Mouse (Mus musculus): Measurements from ENCODE around the gene Tmem240. TPM values are rescaled to one million over a fixed set of nuclear protein-coding genes. Genes with fewer than 3 reads are reported as not detected.
"Not testable (repeated sequence)": the region's sequence is repeated elsewhere in the genome, so short reads cannot be mapped to it uniquely, and the experiment has no call there.

The Tmem240 gene
- polyA plus RNA-seq, 1 experiment from 2014 or later, result 0.15 TPM

DNA sequence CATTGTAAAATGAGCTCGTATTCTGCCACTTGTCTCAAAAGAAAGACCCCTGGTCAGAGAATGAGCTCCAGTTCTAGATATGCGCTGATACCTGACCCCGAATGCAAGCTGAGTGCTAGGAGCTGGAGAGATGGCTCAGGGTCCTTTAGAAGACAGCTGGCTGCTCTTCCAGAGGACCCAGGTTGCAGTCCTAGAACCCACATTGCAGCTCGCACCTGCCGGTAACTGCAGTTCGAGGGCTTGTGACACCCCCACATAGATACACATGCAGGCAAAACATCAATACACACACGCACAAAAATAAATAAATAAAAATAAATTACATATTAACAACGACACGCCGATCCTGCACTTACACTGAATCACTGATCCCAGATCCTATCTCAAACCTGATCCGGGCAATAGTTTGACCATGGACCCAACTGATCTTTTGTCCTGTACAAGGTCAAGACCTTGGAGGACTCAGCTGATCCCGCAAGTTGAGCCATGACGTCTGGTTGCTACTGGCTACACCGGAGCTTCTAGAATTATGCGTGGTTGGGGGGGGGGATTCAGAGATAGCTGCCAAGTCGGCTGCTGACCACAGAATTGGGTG lies 49.0 kb downstream of the Tmem240 start:
- ATAC-seq (ENCODE audit: low read depth), result no peak
- H3K4me3 ChIP-seq (ENCODE audit: low read length), result peak overlapping the region; percentile 71
- H3K4me1 ChIP-seq (replicated peaks; ENCODE audit: control insufficient read depth, insufficient read depth, low read length), result peaks cover 12% of the 10 kb centered on the region
- no peaks in the 10 kb centered on the region for H3K27me3 ChIP-seq (ENCODE audit: control insufficient read depth, insufficient read depth, low read depth, low read length)
- peak overlapping the region; percentile 89 for H3K9ac ChIP-seq (ENCODE audit: low read length)
- no peaks in the 10 kb centered on the region for H3K36me3 ChIP-seq (ENCODE audit: control insufficient read depth, insufficient read depth, low read length)
- peak overlapping the region; percentile 92 for H3K4me2 ChIP-seq (ENCODE audit: low read depth, low read length)
- 33% methylated on average over 16 of the region's 16 CpGs for WGBS
- no peak overlapping the region for H3K27ac ChIP-seq (ENCODE audit: low read length)
- no peaks in the 10 kb centered on the region for H3K9me3 ChIP-seq (ENCODE audit: control insufficient read depth, low read length)

DNA sequence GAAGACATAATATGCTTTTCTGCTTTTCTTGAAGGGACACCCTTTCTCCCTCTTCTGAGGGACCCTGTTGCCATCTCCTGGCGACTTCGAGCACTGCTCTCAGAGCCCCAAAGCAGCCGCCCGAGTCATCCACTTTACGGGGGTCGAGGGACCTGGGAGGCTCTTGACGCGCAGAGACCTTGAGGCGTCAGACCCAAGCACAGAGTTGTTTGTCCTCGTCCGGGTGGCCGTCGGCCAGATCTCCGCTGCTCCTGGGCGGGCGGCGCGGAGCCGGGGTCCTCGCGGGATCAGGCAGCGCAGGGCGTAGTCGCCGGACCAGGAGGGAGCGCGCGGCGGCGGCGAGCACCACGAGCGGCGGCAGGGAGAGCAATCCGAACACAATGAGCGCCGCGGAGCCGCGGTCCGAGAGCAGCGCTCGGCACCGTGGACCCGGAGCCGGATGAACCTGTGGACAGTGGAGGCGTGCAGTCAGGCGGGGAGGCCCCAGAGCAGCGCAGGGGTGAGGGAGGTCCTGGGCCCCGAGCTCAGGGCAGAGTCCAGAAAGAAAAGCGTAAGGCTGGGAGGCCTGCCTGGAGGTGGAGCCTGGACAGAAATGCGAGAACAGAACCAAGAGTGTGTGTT lies 49.6 kb downstream of the Tmem240 start:
- Histone ChIP-seq H3K27ac (ENCODE audit: low read length) (peak overlapping the region; percentile 68), H3K9ac (ENCODE audit: low read length) (peak overlapping the region; percentile 89), H3K4me1 (replicated peaks; ENCODE audit: control insufficient read depth, insufficient read depth, low read length) (peaks cover 12% of the 10 kb centered on the region), H3K4me2 (ENCODE audit: low read depth, low read length) (peak overlapping the region; percentile 92), H3K27me3 (ENCODE audit: control insufficient read depth, insufficient read depth, low read depth, low read length) (no peaks in the 10 kb centered on the region), H3K4me3 (ENCODE audit: low read length) (peak overlapping the region; percentile 71), H3K9me3 (ENCODE audit: control insufficient read depth, low read length) (no peaks in the 10 kb centered on the region), H3K36me3 (ENCODE audit: control insufficient read depth, insufficient read depth, low read length) (no peaks in the 10 kb centered on the region)
- under 1% methylated on average over 52 of the region's 52 CpGs for WGBS
- ATAC-seq (ENCODE audit: low read depth), result peak; percentile 92

DNA sequence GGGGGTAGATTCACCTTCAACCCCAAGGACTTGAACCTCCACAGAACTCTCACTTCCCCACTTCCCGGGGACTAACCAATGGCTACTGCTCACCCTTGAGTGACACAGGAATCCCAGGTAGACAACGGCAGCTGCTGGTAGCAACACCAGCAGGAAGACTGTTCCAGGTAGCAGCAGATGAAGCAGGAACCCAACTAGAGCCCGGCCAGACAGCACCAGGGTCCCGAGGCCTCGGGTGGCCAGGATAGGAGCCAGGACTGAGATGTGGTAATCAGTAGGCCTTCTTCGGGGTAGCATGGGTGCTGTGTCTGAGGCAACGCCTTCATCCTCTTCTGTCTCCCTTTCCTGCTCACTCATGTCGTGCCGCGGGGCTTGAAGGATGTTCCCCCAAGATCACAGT lies 50.6 kb downstream of the Tmem240 start:
- H3K4me1 ChIP-seq (replicated peaks; ENCODE audit: control insufficient read depth, insufficient read depth, low read length), result peaks cover 12% of the 10 kb centered on the region
- no peak overlapping the region for H3K4me3 ChIP-seq (ENCODE audit: low read length)
- H3K9ac ChIP-seq (ENCODE audit: low read length), result no peak overlapping the region
- 80% methylated on average over 10 of the region's 10 CpGs for WGBS
- H3K36me3 ChIP-seq (ENCODE audit: control insufficient read depth, insufficient read depth, low read length), result no peaks in the 10 kb centered on the region
- no peaks in the 10 kb centered on the region for H3K27me3 ChIP-seq (ENCODE audit: control insufficient read depth, insufficient read depth, low read depth, low read length)
- no peak for ATAC-seq (ENCODE audit: low read depth)
- H3K4me2 ChIP-seq (ENCODE audit: low read depth, low read length), result no peak overlapping the region
- H3K27ac ChIP-seq (ENCODE audit: low read length), result no peak overlapping the region
- H3K9me3 ChIP-seq (ENCODE audit: control insufficient read depth, low read length), result no peaks in the 10 kb centered on the region

- no peak within 1 kb of the TSS for H3K27ac ChIP-seq (ENCODE audit: low read length)
- no peak for ATAC-seq (ENCODE audit: low read depth)
- peaks cover 11% of the 10 kb centered on the region for H3K4me1 ChIP-seq (replicated peaks; ENCODE audit: control insufficient read depth, insufficient read depth, low read length)
- H3K4me2 ChIP-seq (ENCODE audit: low read depth, low read length), result peak within 1 kb of the TSS; percentile 92
- no peaks in the 10 kb centered on the region for H3K27me3 ChIP-seq (ENCODE audit: control insufficient read depth, insufficient read depth, low read depth, low read length)
- WGBS, result 51% methylated on average over 5 of the region's 5 CpGs
- no peaks in the 10 kb centered on the region for H3K36me3 ChIP-seq (ENCODE audit: control insufficient read depth, insufficient read depth, low read length)
- peak within 1 kb of the TSS; percentile 71 for H3K4me3 ChIP-seq (ENCODE audit: low read length)
- H3K9ac ChIP-seq (ENCODE audit: low read length), result no peak within 1 kb of the TSS
- no peaks in the 10 kb centered on the region for H3K9me3 ChIP-seq (ENCODE audit: control insufficient read depth, low read length)
These were observed 51.2 kb downstream of the Tmem240 start, which contains the start of gene Tmem88b for GRCm38 (mm10) chr4:155785819-155786218. Tmem88b (minus strand) TSS chr4:155785874.

DNA sequence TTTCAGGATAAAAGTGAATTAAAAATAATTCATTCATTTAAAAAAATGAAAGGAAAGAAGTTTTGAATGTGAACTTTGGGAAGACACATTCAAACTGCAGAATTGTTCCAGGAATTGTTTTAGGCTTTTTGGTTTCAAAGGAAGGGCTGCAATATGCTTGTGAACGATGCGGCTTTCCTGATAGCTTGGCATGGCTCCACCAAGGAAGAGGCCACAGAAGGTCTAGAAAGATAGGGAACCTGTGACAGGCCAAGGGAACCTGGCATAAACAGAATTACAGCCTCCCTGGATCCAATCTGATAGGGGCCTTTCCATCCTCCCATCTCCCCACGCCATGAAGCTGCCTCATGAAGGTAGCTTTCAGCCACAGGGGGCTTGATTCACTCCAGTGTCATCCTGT lies 53.7 kb downstream of the Tmem240 start:
- H3K9me3 ChIP-seq (ENCODE audit: control insufficient read depth, low read length), result no peaks in the 10 kb centered on the region
- H3K9ac ChIP-seq (ENCODE audit: low read length), result no peak overlapping the region
- H3K4me1 ChIP-seq (replicated peaks; ENCODE audit: control insufficient read depth, insufficient read depth, low read length), result peaks cover 8% of the 10 kb centered on the region
- H3K4me2 ChIP-seq (ENCODE audit: low read depth, low read length), result no peak overlapping the region
- no peaks in the 10 kb centered on the region for H3K27me3 ChIP-seq (ENCODE audit: control insufficient read depth, insufficient read depth, low read depth, low read length)
- WGBS, result 73% methylated on average over 3 of the region's 3 CpGs
- no peak overlapping the region for H3K27ac ChIP-seq (ENCODE audit: low read length)
- no peak overlapping the region for H3K4me3 ChIP-seq (ENCODE audit: low read length)
- no peaks in the 10 kb centered on the region for H3K36me3 ChIP-seq (ENCODE audit: control insufficient read depth, insufficient read depth, low read length)
- no peak for ATAC-seq (ENCODE audit: low read depth)

GRCm38 (mm10) chr4:155788833-155789232 lies 54.2 kb downstream of the Tmem240 start:
- ATAC-seq (ENCODE audit: low read depth); H3K27me3 ChIP-seq (ENCODE audit: control insufficient read depth, insufficient read depth, low read depth, low read length); H3K4me1 ChIP-seq (replicated peaks; ENCODE audit: control insufficient read depth, insufficient read depth, low read length); H3K4me2 ChIP-seq (ENCODE audit: low read depth, low read length); H3K36me3 ChIP-seq (ENCODE audit: control insufficient read depth, insufficient read depth, low read length); H3K4me3 ChIP-seq (ENCODE audit: low read length); H3K9ac ChIP-seq (ENCODE audit: low read length); H3K9me3 ChIP-seq (ENCODE audit: control insufficient read depth, low read length); H3K27ac ChIP-seq (ENCODE audit: low read length): not testable (repeated sequence)
- WGBS, result 71% methylated on average over 4 of the region's 4 CpGs

DNA sequence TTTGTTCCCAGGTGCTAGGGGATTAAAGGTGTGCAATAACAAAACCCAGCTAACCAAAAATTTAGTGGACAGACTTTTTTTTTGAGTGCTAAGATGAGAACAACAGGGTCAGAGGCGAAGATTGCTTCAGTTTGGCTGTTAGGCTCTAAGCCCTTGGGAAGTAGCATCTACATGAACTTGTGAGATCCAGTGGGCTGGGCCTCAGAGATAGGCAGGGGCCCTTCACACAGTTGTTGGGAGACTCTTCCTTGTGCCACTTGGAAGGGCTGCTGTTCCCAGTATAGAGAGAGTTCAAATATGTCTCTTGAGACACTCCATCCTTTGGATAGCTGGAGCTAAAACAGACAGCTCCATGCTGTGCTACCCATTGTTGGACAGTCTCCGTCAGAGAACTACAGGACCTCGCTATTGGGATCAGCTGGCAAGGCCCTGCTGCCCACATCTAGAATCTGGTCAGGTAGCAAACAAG lies 55.5 kb downstream of the Tmem240 start, which contains the start of gene Ankrd65:
Gene Ankrd65 (plus strand): TSS at position 419 of the 469 bp plus-strand sequence.
- H3K4me2 ChIP-seq (ENCODE audit: low read depth, low read length), result no peak within 1 kb of the TSS
- no peaks in the 10 kb centered on the region for H3K9me3 ChIP-seq (ENCODE audit: control insufficient read depth, low read length)
- no peak within 1 kb of the TSS for H3K27ac ChIP-seq (ENCODE audit: low read length)
- no peaks in the 10 kb centered on the region for H3K4me1 ChIP-seq (replicated peaks; ENCODE audit: control insufficient read depth, insufficient read depth, low read length)
- ATAC-seq (ENCODE audit: low read depth), result no peak
- H3K4me3 ChIP-seq (ENCODE audit: low read length), result no peak within 1 kb of the TSS
- H3K27me3 ChIP-seq (ENCODE audit: control insufficient read depth, insufficient read depth, low read depth, low read length), result no peaks in the 10 kb centered on the region
- 69% methylated on average over 3 of the region's 3 CpGs for WGBS
- no peaks in the 10 kb centered on the region for H3K36me3 ChIP-seq (ENCODE audit: control insufficient read depth, insufficient read depth, low read length)
- H3K9ac ChIP-seq (ENCODE audit: low read length), result no peak within 1 kb of the TSS

Small RNAs within 50 kb of the gene (microRNA-seq; reads per million reads assigned to microRNA genes)
- gene Gm27743, result not detected

Other genes starting within 250 kb of the Tmem240 start
- 389 and 455 TPM in 2 replicates for gene Gnb1, start 243.4 kb upstream of the Tmem240 start, polyA plus RNA-seq (2015; fragmentation: Nextera tagmentation; extraction: Ambion mirVana)
- 71.9 and 76.3 TPM in 2 replicates for gene Nadk, start 172.4 kb upstream of the Tmem240 start, polyA plus RNA-seq (2015; fragmentation: Nextera tagmentation; extraction: Ambion mirVana)
- gene Slc35e2, start 133.4 kb upstream of the Tmem240 start, polyA plus RNA-seq (2015; fragmentation: Nextera tagmentation; extraction: Ambion mirVana), result 5.9 and 6.5 TPM in 2 replicates
- 51.8 and 54.6 TPM in 2 replicates for gene Cdk11b, start 109.9 kb upstream of the Tmem240 start, polyA plus RNA-seq (2015; fragmentation: Nextera tagmentation; extraction: Ambion mirVana)
- not detected in 2 replicates for gene Gm10563, start 89.4 kb upstream of the Tmem240 start, polyA plus RNA-seq (2015; fragmentation: Nextera tagmentation; extraction: Ambion mirVana)
- gene Mmp23, start 81.4 kb upstream of the Tmem240 start, polyA plus RNA-seq (2015; fragmentation: Nextera tagmentation; extraction: Ambion mirVana), result 43.3 and 47.2 TPM in 2 replicates
- gene Mib2, start 65.6 kb upstream of the Tmem240 start, polyA plus RNA-seq (2015; fragmentation: Nextera tagmentation; extraction: Ambion mirVana), result 27.8 and 31.9 TPM in 2 replicates
- 1.3 and 1.4 TPM in 2 replicates for gene Fndc10, start 40.5 kb upstream of the Tmem240 start, polyA plus RNA-seq (2015; fragmentation: Nextera tagmentation; extraction: Ambion mirVana)
- gene Ssu72, start 30.0 kb upstream of the Tmem240 start, polyA plus RNA-seq (2015; fragmentation: Nextera tagmentation; extraction: Ambion mirVana), result 139 and 148 TPM in 2 replicates
- 68.4 and 73.3 TPM in 2 replicates for gene Atad3a, start 26.3 kb downstream of the Tmem240 start, polyA plus RNA-seq (2015; fragmentation: Nextera tagmentation; extraction: Ambion mirVana)
- 7.5 and 8.6 TPM in 2 replicates for gene Vwa1, start 39.9 kb downstream of the Tmem240 start, polyA plus RNA-seq (2015; fragmentation: Nextera tagmentation; extraction: Ambion mirVana)
- 0.15 and 0.21 TPM in 2 replicates for gene Tmem88b, start 51.1 kb downstream of the Tmem240 start, polyA plus RNA-seq (2015; fragmentation: Nextera tagmentation; extraction: Ambion mirVana)
- 0.69 and 1.0 TPM in 2 replicates for gene Ankrd65, start 55.6 kb downstream of the Tmem240 start, polyA plus RNA-seq (2015; fragmentation: Nextera tagmentation; extraction: Ambion mirVana)
- 177 and 194 TPM in 2 replicates for gene Mrpl20, start 68.1 kb downstream of the Tmem240 start, polyA plus RNA-seq (2015; fragmentation: Nextera tagmentation; extraction: Ambion mirVana)
- gene Ccnl2, start 77.7 kb downstream of the Tmem240 start, polyA plus RNA-seq (2015; fragmentation: Nextera tagmentation; extraction: Ambion mirVana), result 179 and 185 TPM in 2 replicates
- 141 and 146 TPM in 2 replicates for gene Aurkaip1, start 96.5 kb downstream of the Tmem240 start, polyA plus RNA-seq (2015; fragmentation: Nextera tagmentation; extraction: Ambion mirVana)
- gene Mxra8, start 104.9 kb downstream of the Tmem240 start, polyA plus RNA-seq (2015; fragmentation: Nextera tagmentation; extraction: Ambion mirVana), result 246 and 255 TPM in 2 replicates
- 4.5 and 6.0 TPM in 2 replicates for gene Dvl1, start 112.6 kb downstream of the Tmem240 start, polyA plus RNA-seq (2015; fragmentation: Nextera tagmentation; extraction: Ambion mirVana)
- gene Tas1r3, start 128.6 kb downstream of the Tmem240 start, polyA plus RNA-seq (2015; fragmentation: Nextera tagmentation; extraction: Ambion mirVana), result 0.24 and 0.30 TPM in 2 replicates
- gene Cptp, start 134.6 kb downstream of the Tmem240 start, polyA plus RNA-seq (2015; fragmentation: Nextera tagmentation; extraction: Ambion mirVana), result 15.6 and 16.4 TPM in 2 replicates
- 74.2 and 75.8 TPM in 2 replicates for gene Ints11, start 134.7 kb downstream of the Tmem240 start, polyA plus RNA-seq (2015; fragmentation: Nextera tagmentation; extraction: Ambion mirVana)
- 39.7 and 43.2 TPM in 2 replicates for gene Pusl1, start 157.0 kb downstream of the Tmem240 start, polyA plus RNA-seq (2015; fragmentation: Nextera tagmentation; extraction: Ambion mirVana)
- 17.5 and 20.0 TPM in 2 replicates for gene Acap3, start 157.0 kb downstream of the Tmem240 start, polyA plus RNA-seq (2015; fragmentation: Nextera tagmentation; extraction: Ambion mirVana)
- gene Ube2j2, start 209.0 kb downstream of the Tmem240 start, polyA plus RNA-seq (2015; fragmentation: Nextera tagmentation; extraction: Ambion mirVana), result 77.2 and 86.4 TPM in 2 replicates
- gene C1qtnf12, start 227.5 kb downstream of the Tmem240 start, polyA plus RNA-seq (2015; fragmentation: Nextera tagmentation; extraction: Ambion mirVana), result 37.2 and 39.3 TPM in 2 replicates

Data from lung, embryonic 16.5 days (tissue).